Mouse (Mus musculus) liver, adult 2 months (tissue): ENCODE results near the gene 1700020N01Rik.

Experiments
- CTCF ChIP-seq: fragments of 200-500 bp; IDR thresholded peaks from 2 replicates; pipeline ENCODE4 v1.5.1; 2011; ENCODE audit warnings: low read depth, low read length, control low read depth
- POLR2A ChIP-seq: fragments of 200-500 bp; IDR thresholded peaks from 2 replicates; pipeline ENCODE4 v1.6.1; 2011; ENCODE audit warnings: low read length, control low read depth; ENCODE audit not compliant: insufficient read depth; ENCODE audit errors: extremely low read depth

DNA sequence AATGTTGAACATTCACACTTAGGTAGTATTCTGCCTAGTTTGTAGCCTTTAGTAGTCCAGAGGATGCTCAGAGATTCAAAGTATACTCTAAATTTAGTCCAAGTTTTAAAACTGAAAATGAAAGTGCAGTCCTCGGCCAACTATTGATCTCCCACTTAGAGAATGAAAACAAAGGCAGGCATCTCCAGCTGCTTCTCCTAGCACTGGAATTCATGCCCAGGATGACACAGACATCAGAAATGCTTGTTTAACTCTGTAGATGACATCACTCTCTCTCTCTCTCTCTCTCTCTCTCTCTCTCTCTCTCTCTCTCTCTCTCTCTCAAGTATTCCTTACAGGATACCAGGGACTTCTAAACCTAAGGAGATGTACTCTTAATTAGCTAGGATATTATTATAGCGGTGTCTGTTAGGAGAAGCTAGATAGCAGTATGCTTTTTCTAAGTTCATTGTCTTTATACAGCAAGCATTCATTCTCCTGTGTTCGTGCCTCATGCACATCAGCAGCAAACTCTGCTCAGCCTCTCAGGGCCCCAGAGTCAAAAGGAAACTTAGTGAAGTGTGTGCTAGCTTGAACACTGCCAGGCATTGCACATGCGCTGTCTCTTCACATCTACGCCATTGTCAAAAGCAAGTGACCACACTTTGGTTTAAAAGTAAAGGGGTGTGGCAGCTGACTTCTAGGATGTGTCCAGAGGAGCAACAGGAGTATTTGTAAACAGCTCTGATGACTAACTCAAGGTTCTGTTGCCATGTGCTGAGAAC is 26.0 kb downstream of the 1700020N01Rik start:
- TF ChIP-seq CTCF (no peak), POLR2A (no peak)
